Mouse (Mus musculus) liver, embryonic 14.5 days (tissue): Measurements from ENCODE around the gene Coro7. TPM values are rescaled to one million over a fixed set of nuclear protein-coding genes. Genes with fewer than 3 reads are reported as not detected.
A peak's percentile ranks its signal among the peaks of the same experiment; 100 is the strongest.

Experiments used
- ATAC-seq: fragments of 200-750 bp; cut with Nextera tagmentation; 2 replicates; pipeline ENCODE4 v1.8.0; 2017; ENCODE audit warnings: moderate number of reproducible peaks, mild to moderate bottlenecking, moderate library complexity; ENCODE audit not compliant: insufficient read depth
- DNase-seq, 3 experiments: peaks; one replicate each; pipeline ENCODE4 v3.0.0-alpha.2; 2012 to 2013; ENCODE audit warnings: low read depth in 3 of 3, low spot score in 3 of 3
- H3K27ac ChIP-seq: fragments of 300-500 bp; sonication (generic); 2 replicates; pipeline ENCODE4 v1.5.1; 2014; ENCODE audit warnings: moderate library complexity, mild to moderate bottlenecking, control low read depth, inconsistent platforms
- H3K27me3 ChIP-seq: fragments of 300-500 bp; sonication (generic); 2 replicates; pipeline ENCODE4 v1.6.1; 2014; ENCODE audit warnings: mild to moderate bottlenecking, low read length, moderate library complexity; ENCODE audit not compliant: control insufficient read depth, insufficient read depth
- H3K36me3 ChIP-seq: fragments of 300-500 bp; sonication (generic); replicated peaks from 2 replicates; pipeline ENCODE4 v1.6.1; 2014; ENCODE audit warnings: low read depth; ENCODE audit not compliant: control insufficient read depth, insufficient read depth
- H3K4me1 ChIP-seq, 2 experiments: fragments of 200-500 bp in 1 of 2; fragments of 300-500 bp in 1 of 2; sonication (generic) in 1 of 2; replicated peaks; 2 replicates each; pipeline ENCODE4 v1.6.1; 2012 to 2014; ENCODE audit warnings: antibody characterized with exemption in 1 of 2, inconsistent platforms in 1 of 2, low read length in 1 of 2; ENCODE audit not compliant: control insufficient read depth in 2 of 2, insufficient read depth in 2 of 2
- H3K4me2 ChIP-seq: fragments of 300-500 bp; sonication (generic); 2 replicates; pipeline ENCODE4 v1.6.1; 2014; ENCODE audit warnings: low read depth, mild to moderate bottlenecking, control low read depth, moderate library complexity
- H3K4me3 ChIP-seq, 2 experiments: fragments of 200-500 bp in 1 of 2; fragments of 300-500 bp in 1 of 2; sonication (generic) in 1 of 2; 2 replicates each; pipeline ENCODE4 v1.5.1; 2012 to 2014; ENCODE audit warnings: low read depth in 2 of 2, low read length in 2 of 2, mild to moderate bottlenecking in 2 of 2, control low read depth in 1 of 2, inconsistent platforms in 1 of 2, moderate library complexity in 1 of 2; ENCODE audit not compliant: insufficient read depth in 1 of 2
- H3K9ac ChIP-seq: fragments of 300-500 bp; sonication (generic); replicated peaks from 2 replicates; pipeline ENCODE4 v1.6.1; 2014; ENCODE audit warnings: mild to moderate bottlenecking, control low read depth, moderate library complexity
- H3K9me3 ChIP-seq: fragments of 300-500 bp; sonication (generic); 2 replicates; pipeline ENCODE4 v1.6.1; 2016; ENCODE audit warnings: low read length, mixed read lengths; ENCODE audit not compliant: control insufficient read depth
- CTCF ChIP-seq: IDR thresholded peaks from 2 replicates; pipeline ENCODE4 v1.5.1; 2016; ENCODE audit warnings: antibody characterized with exemption, low read depth, control low read depth
- EP300 ChIP-seq: IDR thresholded peaks from 2 replicates; pipeline ENCODE4 v1.6.1; 2016; ENCODE audit warnings: antibody characterized with exemption, low read depth
- WGBS: fragments of 180-500 bp; shearing (Covaris S2); extraction: QIAGEN DNeasy Blood & Tissue Kit; methylation state at CpG from one replicate; pipeline ENCODE4 v1.1.7; 2014; ENCODE audit not compliant: insufficient replicate concordance; 5-methylcytosine and 5-hydroxymethylcytosine counted together
- polyA plus RNA-seq, 2 experiments: library from polyadenylated mRNA; depleted of rRNA in 1 of 2; stranded (reverse) in 1 of 2; unstranded in 1 of 2; fragments of >200 nt; fragmentation: Nextera tagmentation in 1 of 2; extraction: Ambion mirVana in 1 of 2; gene quantifications; 2 replicates each; pipeline versions ENCODE4 v1.2.1 to v1.2.3; 2012 to 2014

Gene Coro7
- polyA plus RNA-seq, 2 experiments = 5.1 to 10.4 TPM

DNA sequence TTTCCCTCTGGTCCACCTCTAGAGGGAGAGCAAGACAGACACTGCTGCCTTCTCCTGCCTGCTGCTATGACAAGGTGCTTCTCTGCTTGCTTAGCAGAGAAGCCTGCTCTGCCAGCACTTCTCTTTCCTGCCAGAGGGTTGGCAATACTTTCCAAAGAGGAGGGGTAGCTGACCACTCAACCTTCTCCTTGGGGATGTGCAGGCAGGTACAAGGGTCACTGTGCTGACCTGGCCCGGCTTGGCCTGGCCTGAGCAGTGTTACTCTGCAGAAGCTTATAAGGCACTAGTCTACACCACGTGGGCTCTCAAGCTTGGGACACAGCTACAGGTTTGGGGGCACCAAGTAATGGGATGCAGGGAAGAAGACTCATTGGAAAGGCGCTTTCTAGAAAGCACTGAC is 64.9 kb downstream of the Coro7 start:
- TF ChIP-seq EP300 (no peak), CTCF (no peak)
- Histone ChIP-seq H3K4me1 (no peaks in the 10 kb centered on the region), H3K27ac (no peak overlapping the region), H3K9me3 (no peaks in the 10 kb centered on the region), H3K27me3 (no peaks in the 10 kb centered on the region), H3K4me3 (no peak overlapping the region), H3K9ac (no peak overlapping the region), H3K4me2 (no peak overlapping the region), H3K36me3 (no peaks in the 10 kb centered on the region; the same call in none of the 2 replicates)
- 75% methylated on average over 3 of the region's 3 CpGs for WGBS
- DNase-seq = no peak
- no peak for ATAC-seq

DNA sequence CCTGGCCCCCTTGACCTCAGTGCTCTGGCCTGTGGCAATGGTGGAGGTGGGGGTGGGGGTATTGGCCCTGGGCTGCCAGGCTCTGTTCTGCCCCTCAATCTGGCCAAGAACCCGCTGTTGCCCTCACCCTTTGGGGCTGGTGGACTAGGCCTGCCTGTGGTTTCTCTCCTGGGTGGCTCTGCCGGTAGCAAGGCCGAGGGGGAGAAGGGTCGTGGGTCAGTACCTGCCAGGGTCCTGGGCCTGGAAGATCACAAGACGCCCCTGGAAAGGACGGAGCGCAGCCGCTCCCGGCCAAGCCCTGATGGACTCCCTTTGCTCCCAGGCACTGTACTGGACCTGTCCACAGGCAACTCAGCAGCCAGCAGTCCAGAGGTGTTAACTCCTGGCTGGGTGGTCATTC is 65.8 kb downstream of the Coro7 start:
- Histone ChIP-seq H3K27ac (no peak overlapping the region), H3K27me3 (no peaks in the 10 kb centered on the region), H3K4me1 (no peaks in the 10 kb centered on the region), H3K4me2 (no peak overlapping the region), H3K36me3 (no peaks in the 10 kb centered on the region; the same call in none of the 2 replicates), H3K4me3 (no peak overlapping the region), H3K9me3 (no peaks in the 10 kb centered on the region), H3K9ac (no peak overlapping the region)
- 83% methylated on average over 9 of the region's 9 CpGs for WGBS
- TF ChIP-seq EP300 = no peak
- TF ChIP-seq CTCF = no peak
- no peak for ATAC-seq
- no peak for DNase-seq

DNA sequence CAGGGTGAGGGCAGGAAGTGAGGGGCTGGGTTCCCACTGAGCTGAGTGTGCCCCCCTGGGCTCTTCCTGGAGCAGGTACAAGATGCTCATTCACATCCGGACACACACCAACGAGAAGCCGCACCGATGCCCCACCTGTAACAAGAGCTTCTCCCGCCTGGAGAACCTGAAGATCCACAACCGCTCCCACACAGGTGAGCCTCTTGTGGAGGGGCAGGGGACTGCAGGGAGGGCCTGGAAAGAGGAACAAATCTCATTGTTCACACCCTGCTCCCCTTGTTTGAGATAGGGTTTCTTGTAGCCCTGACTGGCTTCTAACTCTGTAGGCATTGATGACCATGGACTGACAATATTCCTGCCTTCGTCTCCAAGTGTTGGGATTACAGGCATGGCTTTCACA is 67.9 kb downstream of the Coro7 start:
- H3K4me1 ChIP-seq = peaks cover 0 to 7% of the 10 kb centered on the region in 2 experiments; a peak in 2 of 4 replicates
- H3K9ac ChIP-seq = no peak overlapping the region
- no peak overlapping the region for H3K4me3 ChIP-seq
- DNase-seq (no peak), ATAC-seq (no peak)
- no peaks in the 10 kb centered on the region for H3K9me3 ChIP-seq
- H3K4me2 ChIP-seq = no peak overlapping the region
- WGBS = 91% methylated on average over 7 of the region's 7 CpGs
- H3K27me3 ChIP-seq = no peaks in the 10 kb centered on the region
- no peak overlapping the region for H3K27ac ChIP-seq
- no peaks in the 10 kb centered on the region; the same call in none of the 2 replicates for H3K36me3 ChIP-seq
- TF ChIP-seq EP300 (no peak), CTCF (peak; percentile 30; the same call in 1 of the 2 replicates)

DNA sequence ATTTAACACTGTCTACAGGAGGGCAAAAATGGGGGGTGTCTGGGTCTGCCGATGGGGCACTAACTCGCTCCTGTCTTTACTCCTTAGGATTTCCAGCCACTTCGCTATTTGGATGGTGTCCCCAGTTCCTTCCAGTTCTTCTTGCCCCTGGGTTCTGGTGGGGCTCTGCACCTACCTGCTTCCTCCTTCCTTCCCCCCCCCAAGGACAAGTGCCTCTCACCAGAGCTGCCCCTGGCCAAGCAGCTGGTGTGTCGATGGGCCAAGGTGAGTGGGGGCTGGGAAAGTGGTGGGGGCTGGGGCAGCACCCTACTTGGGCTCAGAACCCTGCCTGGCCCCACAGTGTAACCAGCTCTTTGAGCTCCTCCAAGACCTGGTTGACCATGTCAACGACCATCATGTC is 68.4 kb downstream of the Coro7 start:
- TF ChIP-seq EP300 = no peak
- no peak for TF ChIP-seq CTCF
- ATAC-seq (no peak), DNase-seq (no peak)
- no peaks in the 10 kb centered on the region for H3K9me3 ChIP-seq
- 76% methylated on average over 5 of the region's 5 CpGs for WGBS
- H3K27ac ChIP-seq = no peak overlapping the region
- H3K4me3 ChIP-seq = no peak overlapping the region
- H3K4me1 ChIP-seq = peaks cover 0 to 12% of the 10 kb centered on the region in 2 experiments; a peak in 2 of 4 replicates
- H3K27me3 ChIP-seq = no peaks in the 10 kb centered on the region
- no peaks in the 10 kb centered on the region; the same call in none of the 2 replicates for H3K36me3 ChIP-seq
- H3K4me2 ChIP-seq = no peak overlapping the region
- no peak overlapping the region for H3K9ac ChIP-seq

DNA sequence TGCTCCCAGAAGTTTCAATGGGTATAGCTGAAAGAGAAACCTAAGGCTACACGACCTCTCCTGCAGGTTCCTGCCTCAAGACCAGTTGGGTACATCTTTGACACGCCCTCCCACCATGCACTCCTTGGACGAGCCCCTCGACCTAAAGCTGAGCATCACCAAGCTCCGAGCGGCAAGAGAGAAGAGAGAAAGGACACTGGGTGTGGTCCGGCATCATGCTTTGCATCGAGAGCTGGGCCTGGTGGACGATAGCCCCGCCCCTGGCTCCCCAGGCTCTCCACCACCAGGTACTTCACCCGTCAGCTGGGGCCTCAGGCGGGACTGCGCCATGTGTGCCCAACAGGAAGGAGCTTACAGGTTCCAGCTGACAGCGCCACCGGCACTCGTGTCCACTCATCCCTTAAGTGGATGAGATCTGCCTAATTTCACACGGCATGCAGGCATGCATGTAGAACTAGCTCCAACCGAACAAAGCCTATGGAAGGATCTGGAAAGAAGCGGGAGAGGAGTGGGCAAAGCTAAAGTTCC is 71.0 kb downstream of the Coro7 start:
- WGBS = 77% methylated on average over 19 of the region's 19 CpGs
- no peak for ATAC-seq
- H3K4me2 ChIP-seq = no peak overlapping the region
- H3K9me3 ChIP-seq = no peaks in the 10 kb centered on the region
- no peaks in the 10 kb centered on the region for H3K36me3 ChIP-seq
- no peak overlapping the region for H3K4me3 ChIP-seq
- no peak for DNase-seq
- H3K27ac ChIP-seq = no peak overlapping the region
- no peaks in the 10 kb centered on the region for H3K27me3 ChIP-seq
- H3K9ac ChIP-seq = no peak overlapping the region
- H3K4me1 ChIP-seq = peaks cover 0 to 19% of the 10 kb centered on the region in 2 experiments; a peak in 2 of 4 replicates
- TF ChIP-seq EP300 = no peak
